Mouse (Mus musculus): ENCODE measurements at regions not wholly inside any gene's neighbourhood (a gene's known extent, or its start where the extent isn't known, plus 50 kb on each side); places are given as distances from the start of the nearest gene placed in this dataset.

DNA sequence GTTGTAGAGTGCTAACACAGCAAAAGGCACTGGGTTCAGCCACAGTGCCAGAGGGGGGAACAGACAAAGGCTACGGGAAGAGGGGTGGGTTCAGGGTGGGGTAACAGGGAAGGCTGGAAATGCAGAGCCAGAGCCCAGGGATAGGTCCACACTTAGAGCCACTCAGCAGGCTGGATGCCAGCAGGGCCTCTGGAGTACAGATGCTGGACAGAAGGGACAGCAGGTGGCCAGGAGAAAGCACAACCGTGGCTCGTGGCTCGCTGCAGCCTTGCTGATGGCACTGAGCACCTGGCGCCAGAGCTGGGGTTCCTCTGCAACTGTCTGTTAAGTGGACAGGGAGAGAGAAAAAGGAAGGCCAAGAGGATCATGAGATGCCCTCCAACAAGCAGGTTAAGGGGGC lies 174.2 kb downstream of the Mroh4 start:
- WGBS (ENCODE audit: insufficient replicate concordance) = 78% methylated on average over 5 of the region's 5 CpGs
- H3K27ac ChIP-seq (ENCODE audit: low read depth, low read length) = no peak overlapping the region
- no peaks in the 10 kb centered on the region for H3K36me3 ChIP-seq (ENCODE audit: control insufficient read depth, insufficient read depth, low read length)
- no peaks in the 10 kb centered on the region for H3K9me3 ChIP-seq (replicated peaks; ENCODE audit: control insufficient read depth, low read length)
- H3K4me1 ChIP-seq (ENCODE audit: control insufficient read depth, insufficient read depth, low read length) = no peaks in the 10 kb centered on the region
- no peaks in the 10 kb centered on the region for H3K27me3 ChIP-seq (ENCODE audit: control insufficient read depth, insufficient read depth, low read length)
- no peak for ATAC-seq (replicated peaks; ENCODE audit: insufficient number of reproducible peaks, low FRiP score, low TSS enrichment)
- no peak overlapping the region for H3K4me3 ChIP-seq (ENCODE audit: low read depth, low read length)
- no peak overlapping the region for H3K9ac ChIP-seq (ENCODE audit: low read depth, low read length)
- H3K4me2 ChIP-seq = no peak overlapping the region

DNA sequence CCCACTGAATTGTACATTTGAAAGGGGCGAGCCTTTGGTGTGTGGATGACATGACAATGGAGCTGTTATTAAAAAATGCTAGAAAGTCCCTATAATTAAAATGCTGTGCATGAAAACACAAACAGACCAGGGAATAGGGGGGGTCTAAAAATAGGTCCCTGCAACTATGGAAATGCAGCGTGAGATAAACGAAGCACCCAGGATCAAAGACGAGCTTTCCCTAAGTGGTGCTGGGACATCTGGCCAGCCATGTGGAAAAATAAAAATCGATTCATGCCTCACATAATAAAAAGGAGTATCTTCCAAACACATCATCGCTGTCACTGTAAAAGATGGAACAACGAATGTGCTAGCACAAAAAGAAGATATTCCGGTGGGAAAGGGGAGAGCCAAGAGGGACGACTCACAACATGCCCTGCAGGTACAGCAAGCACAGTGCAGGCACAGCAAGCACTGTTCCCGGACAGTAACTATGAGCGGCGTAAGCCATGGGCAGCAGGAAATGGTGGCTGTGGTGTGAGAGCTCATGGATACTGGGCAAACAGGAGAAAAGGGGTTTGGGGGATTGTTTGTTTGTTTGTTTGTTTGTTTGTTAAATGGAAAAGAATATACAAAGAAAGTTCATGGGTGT lies 176.7 kb downstream of the Mroh4 start:
- Histone ChIP-seq H3K9me3 (replicated peaks; ENCODE audit: control insufficient read depth, low read length) (no peaks in the 10 kb centered on the region), H3K27ac (ENCODE audit: low read depth, low read length) (no peak overlapping the region), H3K27me3 (ENCODE audit: control insufficient read depth, insufficient read depth, low read length) (no peaks in the 10 kb centered on the region), H3K4me1 (ENCODE audit: control insufficient read depth, insufficient read depth, low read length) (peaks cover 5% of the 10 kb centered on the region), H3K4me3 (ENCODE audit: low read depth, low read length) (no peak overlapping the region), H3K36me3 (ENCODE audit: control insufficient read depth, insufficient read depth, low read length) (no peaks in the 10 kb centered on the region), H3K4me2 (no peak overlapping the region), H3K9ac (ENCODE audit: low read depth, low read length) (no peak overlapping the region)
- ATAC-seq (replicated peaks; ENCODE audit: insufficient number of reproducible peaks, low FRiP score, low TSS enrichment) = no peak
- WGBS (ENCODE audit: insufficient replicate concordance) = 69% methylated on average over 12 of the region's 12 CpGs

DNA sequence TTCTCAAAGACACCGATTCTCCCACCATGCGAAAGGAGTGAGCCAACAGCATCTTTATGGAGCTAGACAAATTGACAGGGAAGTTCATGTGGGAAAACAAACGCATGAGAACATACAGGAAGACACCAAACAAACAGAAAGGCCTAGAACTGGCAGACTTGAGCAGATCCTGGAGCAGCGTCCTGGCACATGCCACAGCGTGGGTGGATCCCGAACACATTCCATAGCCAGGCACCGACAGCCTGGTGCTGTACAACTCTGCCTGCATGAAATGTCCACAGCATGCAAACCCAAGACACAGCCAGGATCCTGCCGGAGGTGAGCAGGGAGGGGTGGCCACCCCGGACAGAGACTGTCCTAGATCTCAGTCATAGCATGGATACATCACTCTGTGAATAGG lies 177.2 kb downstream of the Mroh4 start:
- Histone ChIP-seq H3K4me2 (no peak overlapping the region), H3K9me3 (replicated peaks; ENCODE audit: control insufficient read depth, low read length) (no peaks in the 10 kb centered on the region), H3K27me3 (ENCODE audit: control insufficient read depth, insufficient read depth, low read length) (no peaks in the 10 kb centered on the region), H3K4me1 (ENCODE audit: control insufficient read depth, insufficient read depth, low read length) (peaks cover 11% of the 10 kb centered on the region), H3K9ac (ENCODE audit: low read depth, low read length) (no peak overlapping the region), H3K4me3 (ENCODE audit: low read depth, low read length) (no peak overlapping the region), H3K27ac (ENCODE audit: low read depth, low read length) (no peak overlapping the region), H3K36me3 (ENCODE audit: control insufficient read depth, insufficient read depth, low read length) (no peaks in the 10 kb centered on the region)
- ATAC-seq (replicated peaks; ENCODE audit: insufficient number of reproducible peaks, low FRiP score, low TSS enrichment) = no peak
- 82% methylated on average over 9 of the region's 9 CpGs for WGBS (ENCODE audit: insufficient replicate concordance)

DNA sequence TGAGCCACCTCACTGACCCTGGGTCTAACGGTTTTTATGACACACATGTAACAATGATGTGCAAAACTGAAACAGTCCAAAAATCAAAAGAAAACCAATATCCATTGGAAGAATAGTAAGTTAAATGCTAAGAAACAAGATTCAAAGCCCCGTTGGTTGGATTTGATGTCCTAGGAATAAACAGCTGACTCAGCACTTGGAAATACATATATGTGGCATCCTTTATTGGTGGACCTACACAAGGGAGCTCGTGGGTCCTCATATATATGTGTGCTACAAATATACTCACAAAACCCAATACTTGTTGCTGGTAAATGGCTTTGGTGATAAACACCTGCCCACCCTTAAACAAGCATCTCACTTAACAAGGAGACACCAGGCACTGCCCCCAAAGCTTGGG lies 178.2 kb downstream of the Mroh4 start:
- no peak for ATAC-seq (replicated peaks; ENCODE audit: insufficient number of reproducible peaks, low FRiP score, low TSS enrichment)
- Histone ChIP-seq H3K9me3 (replicated peaks; ENCODE audit: control insufficient read depth, low read length) (no peaks in the 10 kb centered on the region), H3K27me3 (ENCODE audit: control insufficient read depth, insufficient read depth, low read length) (no peaks in the 10 kb centered on the region), H3K4me3 (ENCODE audit: low read depth, low read length) (no peak overlapping the region), H3K9ac (ENCODE audit: low read depth, low read length) (no peak overlapping the region), H3K4me1 (ENCODE audit: control insufficient read depth, insufficient read depth, low read length) (peaks cover 14% of the 10 kb centered on the region), H3K36me3 (ENCODE audit: control insufficient read depth, insufficient read depth, low read length) (no peaks in the 10 kb centered on the region), H3K27ac (ENCODE audit: low read depth, low read length) (no peak overlapping the region), H3K4me2 (no peak overlapping the region)
- WGBS (ENCODE audit: insufficient replicate concordance) = 85% methylated on average over 3 of the region's 3 CpGs

DNA sequence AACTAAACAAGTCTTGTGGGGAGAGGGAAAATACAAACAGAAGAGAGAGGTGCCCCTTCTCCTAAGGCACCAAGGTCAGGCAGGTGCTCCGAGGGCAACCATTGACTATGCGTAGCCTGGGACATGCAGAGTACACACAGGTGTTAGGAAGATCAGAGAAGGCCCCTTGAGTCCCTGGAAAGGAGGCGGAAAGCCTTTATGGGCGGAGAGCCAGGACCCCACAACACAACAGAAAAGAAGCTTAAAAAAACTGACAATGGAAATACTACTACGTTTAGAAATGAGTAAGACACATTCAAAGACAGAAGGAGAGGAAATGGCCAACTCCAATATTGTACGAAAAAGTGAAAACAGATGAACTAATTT lies 179.5 kb downstream of the Mroh4 start:
- no peak for ATAC-seq (replicated peaks; ENCODE audit: insufficient number of reproducible peaks, low FRiP score, low TSS enrichment)
- H3K9ac ChIP-seq (ENCODE audit: low read depth, low read length) = no peak overlapping the region
- H3K9me3 ChIP-seq (replicated peaks; ENCODE audit: control insufficient read depth, low read length) = no peaks in the 10 kb centered on the region
- no peak overlapping the region for H3K27ac ChIP-seq (ENCODE audit: low read depth, low read length)
- WGBS (ENCODE audit: insufficient replicate concordance) = 81% methylated on average over 6 of the region's 6 CpGs
- H3K4me2 ChIP-seq = no peak overlapping the region
- no peaks in the 10 kb centered on the region for H3K27me3 ChIP-seq (ENCODE audit: control insufficient read depth, insufficient read depth, low read length)
- no peak overlapping the region for H3K4me3 ChIP-seq (ENCODE audit: low read depth, low read length)
- H3K36me3 ChIP-seq (ENCODE audit: control insufficient read depth, insufficient read depth, low read length) = no peaks in the 10 kb centered on the region
- H3K4me1 ChIP-seq (ENCODE audit: control insufficient read depth, insufficient read depth, low read length) = peaks cover 14% of the 10 kb centered on the region

DNA sequence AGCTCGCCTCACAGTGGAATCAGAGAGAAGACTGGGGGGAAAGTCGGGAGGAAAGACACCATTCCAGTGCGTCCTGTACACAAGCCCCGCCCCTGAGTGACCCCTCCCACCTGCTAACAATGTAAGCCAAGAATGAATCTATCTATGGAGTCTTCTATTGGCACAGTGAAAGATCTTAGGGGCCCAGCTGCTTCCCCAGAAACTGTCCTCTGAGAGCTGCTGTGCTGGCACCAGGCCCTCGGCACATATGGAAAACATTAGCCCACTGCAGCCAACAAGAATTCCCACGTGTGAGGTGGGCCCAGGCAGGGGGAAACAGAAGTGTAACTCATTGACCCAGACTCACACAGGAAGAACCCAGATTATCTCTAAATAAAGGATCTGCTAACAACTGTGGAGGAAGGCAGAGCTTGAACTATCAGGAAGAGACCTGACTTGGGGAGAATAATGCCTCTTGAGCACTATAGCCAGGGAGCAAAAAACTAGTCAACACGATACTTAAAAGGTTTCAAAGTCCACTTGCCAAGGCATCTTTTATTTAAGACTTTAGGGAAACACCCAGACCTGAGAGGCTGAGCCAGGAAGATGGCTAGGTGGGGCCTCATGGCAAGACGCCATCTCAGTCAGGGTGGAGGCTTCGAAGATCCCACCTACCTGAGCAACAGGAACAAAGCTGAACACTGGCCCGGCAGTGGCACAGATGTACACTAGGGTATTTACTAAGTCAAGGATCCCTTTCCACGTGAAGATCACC lies 180.1 kb downstream of the Mroh4 start:
- WGBS (ENCODE audit: insufficient replicate concordance) = 58% methylated on average over 11 of the region's 11 CpGs

DNA sequence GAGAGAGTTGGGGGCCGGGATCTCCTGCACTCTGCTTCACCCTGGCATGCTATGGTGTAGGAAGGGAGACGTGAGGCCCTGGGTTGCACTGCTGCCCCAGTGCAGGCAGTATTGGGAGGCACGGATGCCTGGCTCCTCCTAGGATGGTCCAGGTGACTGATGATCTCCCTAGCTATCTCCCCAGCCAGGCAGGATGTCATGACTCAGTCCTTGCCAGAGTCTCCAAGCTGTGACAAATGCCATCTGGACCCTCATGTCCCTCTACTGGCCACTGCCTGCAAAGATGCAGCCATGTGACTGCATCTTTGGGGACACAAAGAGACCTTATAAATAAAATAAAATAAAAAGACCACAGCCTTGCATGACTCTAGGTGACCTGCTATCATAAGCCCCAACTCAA lies 181.6 kb downstream of the Mroh4 start:
- Histone ChIP-seq H3K27me3 (ENCODE audit: control insufficient read depth, insufficient read depth, low read length) (no peaks in the 10 kb centered on the region), H3K4me3 (ENCODE audit: low read depth, low read length) (no peak overlapping the region), H3K4me2 (no peak overlapping the region), H3K4me1 (ENCODE audit: control insufficient read depth, insufficient read depth, low read length) (peaks cover 14% of the 10 kb centered on the region), H3K36me3 (ENCODE audit: control insufficient read depth, insufficient read depth, low read length) (no peaks in the 10 kb centered on the region), H3K9ac (ENCODE audit: low read depth, low read length) (no peak overlapping the region), H3K27ac (ENCODE audit: low read depth, low read length) (no peak overlapping the region), H3K9me3 (replicated peaks; ENCODE audit: control insufficient read depth, low read length) (no peaks in the 10 kb centered on the region)
- 32% methylated on average over 3 of the region's 3 CpGs for WGBS (ENCODE audit: insufficient replicate concordance)
- ATAC-seq (replicated peaks; ENCODE audit: insufficient number of reproducible peaks, low FRiP score, low TSS enrichment) = no peak

More for the DNA sequence above, 180.1 kb downstream of the Mroh4 start:
- Histone ChIP-seq H3K27ac (ENCODE audit: low read depth, low read length) (no peak overlapping the region), H3K9me3 (replicated peaks; ENCODE audit: control insufficient read depth, low read length) (no peaks in the 10 kb centered on the region), H3K4me1 (ENCODE audit: control insufficient read depth, insufficient read depth, low read length) (peaks cover 14% of the 10 kb centered on the region), H3K27me3 (ENCODE audit: control insufficient read depth, insufficient read depth, low read length) (no peaks in the 10 kb centered on the region), H3K36me3 (ENCODE audit: control insufficient read depth, insufficient read depth, low read length) (no peaks in the 10 kb centered on the region), H3K4me3 (ENCODE audit: low read depth, low read length) (no peak overlapping the region), H3K4me2 (no peak overlapping the region), H3K9ac (ENCODE audit: low read depth, low read length) (no peak overlapping the region)
- no peak for ATAC-seq (replicated peaks; ENCODE audit: insufficient number of reproducible peaks, low FRiP score, low TSS enrichment)

DNA sequence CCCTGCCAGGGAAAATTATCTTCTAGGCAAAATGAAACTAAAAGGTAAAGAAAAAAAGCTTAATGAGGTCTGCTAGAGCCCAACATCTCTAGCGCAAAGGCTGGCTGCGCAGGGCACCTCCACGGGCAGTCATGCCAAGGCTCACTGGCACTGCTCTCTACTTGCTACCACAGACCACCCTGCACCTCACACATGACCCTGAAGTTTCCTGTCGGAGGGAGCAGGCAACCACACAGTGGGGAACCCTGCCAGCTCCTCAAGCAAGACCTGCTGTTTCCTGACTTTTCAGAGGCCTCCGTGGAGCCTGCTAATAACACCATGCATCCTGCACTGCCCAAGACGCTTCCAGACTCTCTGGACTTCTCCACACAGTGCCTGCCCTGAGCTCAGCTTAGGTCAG lies 182.3 kb downstream of the Mroh4 start:
- no peak overlapping the region for H3K4me3 ChIP-seq (ENCODE audit: low read depth, low read length)
- no peaks in the 10 kb centered on the region for H3K9me3 ChIP-seq (replicated peaks; ENCODE audit: control insufficient read depth, low read length)
- H3K4me1 ChIP-seq (ENCODE audit: control insufficient read depth, insufficient read depth, low read length) = peaks cover 14% of the 10 kb centered on the region
- H3K27ac ChIP-seq (ENCODE audit: low read depth, low read length) = no peak overlapping the region
- WGBS (ENCODE audit: insufficient replicate concordance) = 72% methylated on average over 6 of the region's 6 CpGs
- H3K4me2 ChIP-seq = no peak overlapping the region
- H3K9ac ChIP-seq (ENCODE audit: low read depth, low read length) = no peak overlapping the region
- no peaks in the 10 kb centered on the region for H3K36me3 ChIP-seq (ENCODE audit: control insufficient read depth, insufficient read depth, low read length)
- H3K27me3 ChIP-seq (ENCODE audit: control insufficient read depth, insufficient read depth, low read length) = no peaks in the 10 kb centered on the region
- no peak for ATAC-seq (replicated peaks; ENCODE audit: insufficient number of reproducible peaks, low FRiP score, low TSS enrichment)

DNA sequence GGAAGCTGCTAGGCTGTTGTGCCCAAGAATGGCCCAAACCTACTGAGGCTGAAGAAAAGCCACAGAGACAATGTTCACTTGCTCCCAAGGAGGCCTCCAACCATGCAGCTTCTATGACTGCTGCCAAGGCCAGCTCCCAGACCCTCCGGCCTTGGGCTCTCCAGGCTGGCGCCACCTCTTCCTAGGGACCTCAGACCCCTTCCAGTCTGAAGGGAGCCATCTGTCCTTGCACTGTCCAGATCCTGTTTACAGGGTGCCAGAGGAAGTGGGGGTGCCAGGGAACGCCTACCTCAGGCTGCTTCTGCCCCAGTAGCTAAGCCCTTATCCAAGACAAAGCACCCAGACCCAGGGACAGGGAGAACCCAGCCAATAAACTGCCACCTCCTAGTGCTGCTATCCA lies 183.7 kb downstream of the Mroh4 start:
- no peak for ATAC-seq (replicated peaks; ENCODE audit: insufficient number of reproducible peaks, low FRiP score, low TSS enrichment)
- Histone ChIP-seq H3K4me1 (ENCODE audit: control insufficient read depth, insufficient read depth, low read length) (peaks cover 14% of the 10 kb centered on the region), H3K4me3 (ENCODE audit: low read depth, low read length) (no peak overlapping the region), H3K9me3 (replicated peaks; ENCODE audit: control insufficient read depth, low read length) (no peaks in the 10 kb centered on the region), H3K27ac (ENCODE audit: low read depth, low read length) (no peak overlapping the region), H3K9ac (ENCODE audit: low read depth, low read length) (no peak overlapping the region), H3K36me3 (ENCODE audit: control insufficient read depth, insufficient read depth, low read length) (no peaks in the 10 kb centered on the region), H3K4me2 (no peak overlapping the region), H3K27me3 (ENCODE audit: control insufficient read depth, insufficient read depth, low read length) (no peaks in the 10 kb centered on the region)
- WGBS (ENCODE audit: insufficient replicate concordance) = 95% methylated on average over 3 of the region's 3 CpGs

Data from heart, embryonic 11.5 days (tissue).